Mouse (Mus musculus): ENCODE results near the gene Glt1d1.
A peak's percentile ranks its signal among the peaks of the same experiment; 100 is the strongest.
"Not testable (repeated sequence)": the region's sequence is repeated elsewhere in the genome, so short reads cannot be mapped to it uniquely, and the experiment has no call there.

The Glt1d1 gene

DNA sequence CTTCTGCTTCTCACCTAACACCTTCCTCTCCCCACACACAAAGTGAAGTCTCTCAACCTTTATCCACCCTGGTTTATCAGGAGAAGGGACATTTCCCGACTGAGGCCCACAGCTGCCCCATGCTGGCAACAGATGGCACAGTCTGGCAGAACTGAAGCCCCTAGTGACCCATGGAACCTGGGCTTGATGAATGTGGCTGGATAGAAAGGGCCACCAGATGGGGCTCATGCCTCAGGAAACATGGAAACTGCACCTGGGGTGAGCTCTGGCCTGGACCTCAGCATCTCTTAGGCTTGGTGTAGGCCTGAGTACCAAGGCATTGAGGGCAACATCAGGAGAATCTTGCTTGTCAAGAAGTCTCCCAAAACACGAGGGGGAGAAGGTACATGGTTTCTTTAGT lies 66.5 kb downstream of the Glt1d1 start:
- DNase-seq (ENCODE audit: low read depth, low spot score), result peak; percentile 35

DNA sequence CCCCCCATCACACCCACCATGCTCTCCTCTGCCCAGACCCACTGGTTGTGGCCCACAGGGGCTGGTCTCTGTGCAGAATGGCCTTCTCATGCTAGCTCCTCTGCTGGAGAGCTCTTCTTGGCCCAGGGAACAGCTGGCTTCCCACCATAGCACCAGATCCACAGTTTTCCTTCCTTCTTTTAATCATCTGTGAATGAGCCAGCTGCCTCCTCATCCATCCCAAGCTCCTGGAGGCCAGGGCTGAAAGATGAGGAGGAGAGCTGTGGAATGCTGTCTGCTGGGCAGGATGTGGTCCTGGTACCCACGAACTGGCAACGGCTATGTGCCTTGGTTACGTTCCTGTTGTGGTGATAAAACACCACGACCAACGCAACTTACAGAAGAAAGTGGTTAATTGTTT lies 67.6 kb downstream of the Glt1d1 start:
- peak; percentile 53 for DNase-seq (ENCODE audit: low read depth, low spot score)

DNA sequence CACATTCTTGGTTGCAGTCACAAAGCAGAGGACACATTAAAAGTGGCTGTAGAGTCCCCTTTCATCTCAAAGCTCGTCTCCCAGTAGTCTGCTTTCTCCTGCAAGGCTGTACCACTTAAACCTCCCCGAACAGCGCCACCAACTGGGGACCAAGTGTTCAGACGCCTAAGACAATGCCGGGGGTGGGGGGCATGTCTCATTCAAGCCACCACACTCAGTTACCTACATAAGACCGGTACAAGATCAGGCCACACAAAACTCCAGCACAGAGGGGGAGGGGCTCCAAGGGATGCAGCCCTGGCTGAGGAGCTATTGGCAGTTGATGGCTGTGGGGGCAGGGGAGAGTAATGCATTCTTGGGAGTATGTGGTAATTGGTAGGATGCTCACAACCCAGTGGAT lies 68.1 kb downstream of the Glt1d1 start:
- DNase-seq (ENCODE audit: low read depth, low spot score), result no peak

DNA sequence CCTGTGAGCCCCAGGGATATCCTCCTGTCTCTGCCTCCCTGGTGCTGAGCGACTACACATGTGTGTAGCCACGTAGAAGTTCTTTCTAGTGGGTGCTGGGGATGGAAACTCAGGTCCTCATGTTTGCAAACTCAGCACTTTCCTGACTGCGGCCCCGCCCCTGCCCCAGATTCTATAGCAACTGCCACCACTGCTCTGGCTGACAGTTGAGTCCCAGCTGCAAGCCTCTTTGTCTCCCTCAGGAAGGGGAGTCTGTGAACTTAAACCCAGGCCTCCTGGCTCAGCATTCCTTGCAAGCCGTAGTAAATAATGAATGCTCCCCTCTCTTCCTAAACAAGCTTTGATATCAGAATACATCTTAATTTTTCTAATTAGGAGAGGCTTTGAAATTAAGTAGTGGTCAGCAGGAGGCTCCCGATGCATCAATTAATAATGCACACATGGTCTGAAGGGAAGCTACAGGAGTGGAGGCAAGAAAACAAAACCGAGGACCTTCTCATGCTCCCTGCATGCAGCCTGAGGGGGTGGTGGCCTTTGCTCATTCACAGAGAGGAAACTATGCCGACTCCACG lies 71.6 kb downstream of the Glt1d1 start:
- no peak for DNase-seq (ENCODE audit: low read depth, low spot score)

DNA sequence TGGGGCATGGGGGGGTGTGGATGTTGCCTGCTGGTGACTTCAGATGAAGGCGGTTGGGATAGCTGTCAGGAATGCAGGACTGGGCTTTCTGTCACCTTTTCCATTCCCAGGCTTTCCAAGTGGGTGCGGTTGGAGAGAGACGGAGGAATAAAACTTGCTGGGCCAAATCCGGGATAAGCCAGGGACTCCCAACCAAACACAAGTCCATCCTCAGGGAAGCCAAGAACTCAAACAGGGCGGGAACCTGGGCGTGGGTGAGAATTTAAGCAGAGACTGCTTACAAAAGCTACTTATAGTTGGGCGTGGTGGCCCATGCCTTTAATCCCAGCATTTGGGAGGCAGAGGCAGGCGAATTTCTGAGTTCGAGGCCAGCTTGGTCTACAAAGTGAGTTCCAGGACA lies 73.2 kb downstream of the Glt1d1 start:
- peak; percentile 19 for DNase-seq (ENCODE audit: low read depth, low spot score)

DNA sequence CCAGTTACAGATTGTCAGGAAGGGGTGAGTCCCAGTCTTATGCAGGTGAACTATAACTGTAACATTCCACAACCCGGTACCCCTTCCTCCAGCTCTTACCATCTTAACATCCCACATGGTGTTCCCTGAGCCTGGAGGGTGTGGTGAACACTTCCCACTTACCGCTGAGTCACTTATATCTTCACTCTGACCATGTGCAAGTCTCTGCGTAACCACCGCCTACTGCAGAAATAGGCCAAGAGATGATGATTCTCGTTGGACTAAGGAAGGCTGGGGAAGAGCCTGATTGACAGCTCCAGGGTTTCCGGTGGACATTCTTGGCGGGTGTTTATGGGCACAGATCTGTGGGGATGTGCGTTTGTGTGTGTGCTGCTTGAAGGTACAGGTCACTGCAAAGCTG lies 73.9 kb downstream of the Glt1d1 start:
- DNase-seq (ENCODE audit: low read depth, low spot score), result peak; percentile 89

DNA sequence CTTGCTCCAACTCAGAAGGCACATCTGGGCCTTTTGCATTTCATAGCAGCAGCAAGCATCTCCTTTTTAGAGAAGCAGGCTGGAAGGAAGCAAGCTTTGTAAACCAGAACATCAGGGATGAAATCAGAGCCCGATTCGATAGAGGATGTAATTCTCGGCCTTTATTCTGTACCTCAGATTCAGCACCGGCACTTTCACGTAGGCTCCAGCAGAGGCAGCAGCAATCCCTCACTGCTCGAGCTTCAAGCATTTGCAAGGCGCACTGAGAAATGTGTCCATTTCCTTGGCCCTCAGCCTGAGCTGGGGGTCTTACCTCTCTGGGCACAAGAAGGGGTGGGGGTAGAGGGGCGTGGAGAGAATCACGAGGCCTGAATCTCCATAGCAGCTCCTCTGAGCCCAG lies 76.1 kb downstream of the Glt1d1 start:
- DNase-seq (ENCODE audit: low read depth, low spot score), result peak; percentile 70

DNA sequence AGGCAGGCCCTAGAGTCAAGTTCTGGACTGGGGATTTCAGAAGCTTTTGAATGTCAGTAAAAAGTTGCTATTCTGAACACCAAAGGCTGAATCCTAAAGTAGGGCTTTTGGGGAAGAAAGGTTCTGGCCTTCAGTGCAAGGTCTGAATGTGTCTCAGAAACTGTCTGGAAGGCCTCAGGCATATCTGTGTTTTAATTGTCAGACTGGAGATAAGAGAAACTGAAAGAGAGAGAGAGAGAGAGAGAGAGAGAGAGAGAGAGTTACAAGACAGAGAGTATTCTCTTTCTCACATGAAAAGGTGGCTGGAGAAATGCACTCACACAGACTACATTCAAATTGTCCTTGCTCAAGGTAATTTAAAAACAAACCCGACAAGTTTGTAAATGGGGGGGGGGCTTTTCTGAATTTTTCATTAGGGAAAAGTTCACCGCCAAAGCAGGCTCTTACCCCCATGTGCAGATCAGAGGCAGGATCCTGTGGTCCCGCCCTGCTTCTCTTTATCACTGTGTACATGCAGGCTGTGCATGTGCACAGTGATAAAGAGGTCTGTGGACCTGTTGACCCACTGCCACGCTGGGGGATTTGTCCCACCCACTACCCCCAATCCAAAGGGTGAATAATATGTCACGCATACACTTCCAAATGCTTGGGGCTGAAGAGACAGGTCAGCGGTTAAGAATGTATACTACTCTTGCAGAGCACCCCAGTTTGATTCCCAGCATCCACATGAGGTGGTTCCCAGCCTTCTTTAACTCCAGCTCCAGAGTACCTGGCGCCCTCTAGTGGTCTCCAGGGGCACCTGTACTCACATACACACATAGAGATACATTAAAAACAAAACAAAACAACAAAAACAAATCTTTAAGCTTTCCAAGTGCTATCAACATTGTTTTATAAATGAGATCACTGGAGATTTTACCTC lies 83.0 kb downstream of the Glt1d1 start:
- no peak for DNase-seq (ENCODE audit: low read depth, low spot score)

DNA sequence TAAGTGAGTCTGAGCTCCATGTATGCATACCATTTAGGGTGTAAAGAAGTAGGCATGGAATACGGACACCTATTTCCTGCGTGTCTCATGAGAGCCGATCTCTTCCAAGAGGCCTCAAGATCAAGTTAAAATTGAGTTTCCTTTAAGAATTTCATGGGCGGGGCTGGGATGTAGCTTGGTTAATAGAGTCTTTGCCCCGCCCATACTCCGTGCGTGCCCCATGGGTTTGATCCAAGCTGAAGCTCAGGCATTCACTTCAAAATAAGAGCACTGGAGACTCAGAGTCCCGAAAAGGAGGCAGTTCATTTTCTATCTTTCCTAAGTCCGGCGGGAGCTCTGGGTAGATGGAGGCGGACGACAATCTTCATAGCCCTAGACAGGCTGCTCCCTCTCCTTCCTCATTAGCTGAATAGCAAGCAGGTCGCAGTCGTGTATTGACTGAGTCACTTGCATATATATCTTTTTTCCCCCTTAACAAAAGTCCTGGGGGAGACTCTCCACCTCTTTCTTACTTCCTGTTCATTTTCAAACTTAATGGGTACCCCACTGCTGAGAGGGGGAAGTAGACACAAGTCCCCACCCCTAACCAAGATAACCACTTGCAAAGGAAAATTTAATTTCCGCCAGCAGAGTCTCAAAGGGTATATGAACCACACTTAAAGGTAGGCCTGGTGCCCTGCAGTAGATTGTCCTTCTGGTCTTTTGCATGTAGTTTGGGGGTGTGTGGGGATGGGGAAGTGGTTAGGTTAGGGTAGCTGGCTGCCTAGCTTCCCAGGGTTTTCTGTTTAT lies 88.7 kb downstream of the Glt1d1 start:
- peak; percentile 40 for DNase-seq (ENCODE audit: low read depth, low spot score)

DNA sequence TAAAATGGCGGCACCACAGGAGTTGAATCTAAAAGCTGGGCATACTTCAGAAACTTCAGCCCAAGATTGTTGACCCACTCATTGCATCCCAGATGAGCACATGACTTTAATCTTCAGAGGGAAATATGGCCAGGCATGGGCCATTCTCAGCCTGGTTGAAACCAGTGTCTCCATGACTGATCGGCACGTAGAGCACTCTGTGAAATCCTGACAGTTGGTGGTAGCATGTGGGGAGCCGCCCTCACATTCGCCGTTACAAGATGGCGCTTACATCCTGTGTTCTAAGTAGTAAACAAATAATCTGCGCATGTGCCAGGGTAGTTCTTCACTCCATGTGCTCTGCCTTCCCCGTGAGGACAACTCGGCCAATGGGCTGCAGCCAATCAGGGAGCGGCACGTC lies 90.1 kb downstream of the Glt1d1 start:
- not testable (repeated sequence) for DNase-seq (ENCODE audit: low read depth, low spot score)

DNA sequence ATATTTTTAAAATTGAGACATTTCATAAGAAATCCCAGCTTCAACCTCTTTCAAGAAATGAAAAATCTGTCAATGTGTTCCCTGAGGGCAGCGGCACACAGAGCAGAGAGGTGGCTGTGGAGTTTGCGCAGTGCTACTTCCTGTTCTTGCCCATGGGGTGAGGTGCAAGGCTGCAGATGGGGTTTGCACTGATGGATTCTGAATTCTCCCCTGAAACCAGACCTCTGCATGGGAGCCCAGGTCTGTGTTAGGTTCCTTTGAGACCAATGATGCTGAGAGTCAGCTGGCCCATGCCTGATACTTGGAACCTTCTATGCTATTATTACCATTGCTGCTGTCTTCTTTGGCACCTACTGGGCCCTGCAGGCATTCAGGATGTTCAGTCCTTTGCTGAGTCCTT lies 98.3 kb downstream of the Glt1d1 start:
- DNase-seq (ENCODE audit: low read depth, low spot score), result peak; percentile 16

DNA sequence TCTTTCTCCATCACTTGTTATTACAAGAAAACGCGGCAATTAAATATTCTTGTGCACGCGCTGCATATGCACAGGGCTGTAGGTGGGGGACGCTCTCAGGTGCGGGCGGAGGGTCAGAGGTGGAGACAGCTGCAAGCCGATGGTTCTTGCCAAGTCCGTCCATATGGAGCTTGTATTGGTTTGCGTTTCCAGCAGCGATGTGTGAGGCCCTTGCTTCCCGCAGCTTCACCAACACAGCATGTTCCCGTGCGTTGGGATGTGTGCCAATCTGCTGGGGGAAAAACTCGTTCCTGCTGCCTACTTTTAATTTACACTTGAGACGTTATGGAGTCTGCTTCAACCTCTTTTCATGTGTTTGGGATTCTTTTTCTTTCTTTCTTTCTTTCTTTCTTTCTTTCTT lies 109.3 kb downstream of the Glt1d1 start:
- peak; percentile 81 for DNase-seq (ENCODE audit: low read depth, low spot score)

DNA sequence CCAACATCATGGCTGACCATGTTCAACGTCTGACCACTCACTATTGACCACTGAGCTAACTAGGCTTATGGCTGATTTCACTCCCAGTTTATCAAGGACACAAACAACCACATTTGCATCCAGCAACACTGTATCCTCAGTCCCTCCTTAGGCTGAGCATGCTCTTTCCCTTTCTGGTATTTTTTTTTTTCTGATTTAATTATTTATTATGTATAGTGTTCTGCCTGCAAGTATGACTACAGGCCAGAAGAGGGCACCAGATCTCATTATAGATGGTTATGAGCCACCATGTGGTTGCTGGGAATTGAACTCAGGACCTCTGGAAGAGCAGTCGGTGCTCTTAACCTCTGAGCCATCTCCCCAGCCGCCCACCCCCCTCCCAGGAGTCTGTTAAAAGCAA lies 117.5 kb downstream of the Glt1d1 start:
- DNase-seq (ENCODE audit: low read depth, low spot score), result not testable (repeated sequence)

DNA sequence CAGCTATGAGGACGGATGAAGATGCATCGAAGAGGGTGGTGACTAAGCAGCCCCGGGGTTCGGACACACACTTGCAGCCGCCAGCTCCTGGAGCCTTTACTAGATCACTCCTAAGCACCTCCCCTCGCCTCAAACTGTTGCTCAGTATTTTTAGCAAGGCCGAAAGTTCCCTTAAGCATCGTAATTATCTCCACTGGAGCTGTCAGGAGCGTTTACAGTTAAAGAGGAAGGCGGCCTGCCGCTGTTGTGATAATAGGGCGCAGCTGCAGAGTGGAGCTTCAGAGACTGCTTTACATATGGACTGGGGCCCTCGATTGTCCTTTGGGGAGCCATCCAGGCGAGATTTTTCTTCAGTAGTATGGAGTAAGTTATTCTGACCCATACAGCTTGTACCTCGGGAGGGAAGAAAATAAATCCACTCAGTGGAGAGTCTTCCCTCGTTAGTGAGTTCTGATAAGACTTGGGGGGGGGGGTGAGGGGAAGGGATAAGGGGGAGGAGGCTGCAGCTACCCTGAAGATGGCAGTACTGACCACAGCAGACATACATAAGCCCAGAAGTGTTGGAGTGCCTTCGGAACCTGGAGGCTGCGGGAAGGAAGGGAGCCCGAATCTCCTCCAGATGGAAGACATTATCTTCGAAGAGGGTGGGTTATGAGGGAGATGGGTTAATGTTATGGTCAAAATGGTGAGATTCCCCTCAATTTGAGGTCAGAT lies 119.4 kb downstream of the Glt1d1 start:
- DNase-seq (ENCODE audit: low read depth, low spot score), result peak; percentile 82

DNA sequence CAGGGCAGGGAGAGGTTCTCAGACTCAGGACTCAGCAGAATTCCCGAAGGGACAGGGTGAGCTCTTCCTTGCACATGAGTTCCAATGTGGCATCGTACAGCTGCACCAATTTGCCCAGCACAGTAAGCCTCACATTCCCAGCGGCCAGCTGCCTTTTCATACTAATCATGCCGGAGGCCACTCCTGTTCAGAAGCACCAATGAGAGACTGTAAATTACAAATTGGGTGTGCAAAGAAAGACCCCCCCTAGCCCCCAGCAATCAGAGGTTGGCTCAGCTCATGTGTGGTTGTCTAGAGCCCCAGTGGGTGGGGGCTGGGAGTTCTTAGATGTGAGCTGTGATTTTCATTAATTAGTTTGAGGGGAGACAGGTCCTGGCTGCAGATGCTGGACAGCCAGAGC lies 123.5 kb downstream of the Glt1d1 start:
- DNase-seq (ENCODE audit: low read depth, low spot score), result peak; percentile 16

DNA sequence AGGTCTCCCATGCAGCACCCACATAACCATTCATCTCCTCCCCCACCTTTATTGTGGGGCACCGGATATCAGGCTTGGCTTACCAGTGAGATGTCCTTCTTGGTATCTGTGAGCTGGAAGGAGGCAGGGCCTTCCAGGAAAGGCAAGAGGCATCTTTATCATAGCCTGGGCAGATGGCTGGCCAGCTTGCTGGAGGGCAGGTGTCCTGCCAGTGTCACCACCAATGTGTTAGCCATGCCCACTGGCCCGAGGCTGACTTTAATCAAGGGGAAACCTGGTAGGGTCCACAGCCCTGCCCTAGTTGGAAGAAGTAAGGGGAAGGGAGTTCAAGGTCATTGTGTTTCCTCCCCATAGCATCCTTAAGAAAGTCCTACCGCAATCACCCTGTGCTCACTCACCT lies 123.9 kb downstream of the Glt1d1 start:
- no peak for DNase-seq (ENCODE audit: low read depth, low spot score)

DNA sequence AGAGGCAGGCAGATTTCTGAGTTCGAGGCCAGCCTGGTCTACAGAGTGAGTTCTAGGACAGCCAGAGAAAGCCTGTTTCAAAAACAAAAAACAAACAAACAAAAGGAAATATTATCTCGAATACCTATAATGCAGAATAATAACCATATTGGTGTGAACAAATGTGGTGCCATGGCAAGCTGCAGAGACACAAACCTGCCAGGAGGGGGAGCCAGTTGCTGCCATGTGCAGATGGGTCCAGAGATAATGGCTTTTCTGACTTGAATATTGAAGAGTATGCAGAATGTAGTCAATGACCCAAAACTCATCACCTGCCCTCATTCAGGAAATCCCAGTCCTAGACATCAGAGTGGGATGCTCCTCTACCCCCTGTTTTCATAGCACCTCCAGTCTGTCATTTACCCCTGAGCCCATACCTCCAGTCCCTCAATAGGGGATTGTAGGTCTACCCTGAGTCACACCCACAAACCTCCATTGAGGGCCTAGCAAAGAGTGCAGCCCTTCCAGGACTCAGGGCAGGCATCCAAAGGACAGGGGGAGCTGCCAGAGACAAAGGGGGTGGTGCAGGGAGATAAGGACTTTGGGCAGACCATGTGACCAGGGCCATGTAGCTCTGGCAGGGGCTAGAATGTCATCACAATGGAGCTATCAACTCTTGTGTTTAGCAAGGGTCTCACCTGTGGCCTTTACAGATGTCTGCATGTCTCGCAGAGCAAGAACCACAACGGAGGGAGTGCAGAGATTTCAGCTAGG lies 124.8 kb downstream of the Glt1d1 start:
- peak; percentile 45 for DNase-seq (ENCODE audit: low read depth, low spot score)

DNA sequence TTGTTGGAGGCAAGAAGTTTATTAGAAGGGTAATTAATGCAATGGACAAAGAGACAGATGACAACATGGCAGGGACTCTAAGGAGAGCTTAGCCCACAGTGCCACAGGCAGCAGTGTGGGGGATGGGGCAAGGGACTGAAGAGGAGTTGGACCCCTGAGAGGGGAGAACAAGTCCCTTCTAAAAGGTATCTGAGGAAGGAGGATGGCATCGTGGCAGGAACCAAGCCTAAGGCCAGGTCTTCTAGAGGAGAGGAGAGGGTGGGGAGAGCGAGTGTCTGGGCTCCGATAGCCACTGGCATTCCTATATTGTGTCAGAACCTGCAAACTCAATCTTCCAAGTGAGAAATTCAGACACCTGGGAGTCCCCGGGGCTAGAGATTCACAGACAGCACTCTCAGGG lies 126.5 kb downstream of the Glt1d1 start:
- DNase-seq (ENCODE audit: low read depth, low spot score), result no peak

All from brain, adult 2 months (tissue).